Mouse (Mus musculus): ENCODE measurements around the gene Bnip3. TPM values are rescaled to one million over a fixed set of nuclear protein-coding genes. Genes with fewer than 3 reads are reported as not detected.

The Bnip3 gene
- polyA plus RNA-seq, 1 experiment from 2014 or later, result 111 TPM

GRCm38 (mm10) chr7:138898122-138898521 lies 11.2 kb downstream of the Bnip3 start:
- DNase-seq (ENCODE audit: extremely low spot score, low spot score), result no peak
- no peak overlapping the region for H3K4me3 ChIP-seq
- WGBS, result 82% methylated on average over 2 of the region's 2 CpGs
- no peaks in the 10 kb centered on the region for H3K9me3 ChIP-seq
- H3K27me3 ChIP-seq (ENCODE audit: poor library complexity, severe bottlenecking), result no peaks in the 10 kb centered on the region
- peaks cover 77% of the 10 kb centered on the region for H3K36me3 ChIP-seq (replicated peaks)
- H3K27ac ChIP-seq, result no peak overlapping the region
- no peaks in the 10 kb centered on the region for H3K4me1 ChIP-seq

GRCm38 (mm10) chr7:138885365-138886289 lies 23.7 kb downstream of the Bnip3 start:
- no peaks in the 10 kb centered on the region for H3K4me1 ChIP-seq
- peaks cover 70% of the 10 kb centered on the region for H3K36me3 ChIP-seq (replicated peaks)
- DNase-seq (ENCODE audit: extremely low spot score, low spot score), result no peak
- H3K27ac ChIP-seq, result no peak overlapping the region
- WGBS, result 93% methylated on average over 13 of the region's 13 CpGs
- no peak overlapping the region for H3K4me3 ChIP-seq
- H3K9me3 ChIP-seq, result no peaks in the 10 kb centered on the region
- no peaks in the 10 kb centered on the region for H3K27me3 ChIP-seq (ENCODE audit: poor library complexity, severe bottlenecking)

GRCm38 (mm10) chr7:138883724-138884123 lies 25.6 kb downstream of the Bnip3 start:
- Histone ChIP-seq H3K27me3 (ENCODE audit: poor library complexity, severe bottlenecking) (no peaks in the 10 kb centered on the region), H3K36me3 (replicated peaks) (peaks cover 87% of the 10 kb centered on the region), H3K4me3 (no peak overlapping the region), H3K27ac (no peak overlapping the region), H3K4me1 (no peaks in the 10 kb centered on the region), H3K9me3 (no peaks in the 10 kb centered on the region)
- WGBS, result 93% methylated on average over 3 of the region's 3 CpGs
- no peak for DNase-seq (ENCODE audit: extremely low spot score, low spot score)

GRCm38 (mm10) chr7:138875031-138875430 lies 34.3 kb downstream of the Bnip3 start:
- H3K27me3 ChIP-seq (ENCODE audit: poor library complexity, severe bottlenecking), result no peaks in the 10 kb centered on the region
- no peak overlapping the region for H3K4me3 ChIP-seq
- H3K36me3 ChIP-seq (replicated peaks), result peaks cover 100% of the 10 kb centered on the region
- DNase-seq (ENCODE audit: extremely low spot score, low spot score), result no peak
- no peaks in the 10 kb centered on the region for H3K4me1 ChIP-seq
- no peak overlapping the region for H3K27ac ChIP-seq
- WGBS, result 94% methylated on average over 3 of the region's 3 CpGs
- no peaks in the 10 kb centered on the region for H3K9me3 ChIP-seq

- 90% methylated on average over 3 of the region's 3 CpGs for WGBS
- Histone ChIP-seq H3K27me3 (ENCODE audit: poor library complexity, severe bottlenecking) (no peaks in the 10 kb centered on the region), H3K36me3 (replicated peaks) (peaks cover 99% of the 10 kb centered on the region)
Observed at GRCm38 (mm10) chr7:138872956-138873355, 36.4 kb downstream of the Bnip3 start.

GRCm38 (mm10) chr7:138868316-138868715 lies 41.0 kb downstream of the Bnip3 start:
- Histone ChIP-seq H3K4me3 (no peak overlapping the region), H3K27ac (no peak overlapping the region), H3K36me3 (replicated peaks) (peaks cover 69% of the 10 kb centered on the region), H3K9me3 (no peaks in the 10 kb centered on the region), H3K4me1 (0 out of 2 replicates have a peak, but pooled peaks cover 5% of the 10 kb centered on the region), H3K27me3 (ENCODE audit: poor library complexity, severe bottlenecking) (no peaks in the 10 kb centered on the region)
- 90% methylated on average over 4 of the region's 4 CpGs for WGBS
- DNase-seq (ENCODE audit: extremely low spot score, low spot score), result no peak

More at GRCm38 (mm10) chr7:138872956-138873355, 36.4 kb downstream of the Bnip3 start:
- no peak overlapping the region for H3K27ac ChIP-seq
- no peak for DNase-seq (ENCODE audit: extremely low spot score, low spot score)
- H3K4me1 ChIP-seq, result no peaks in the 10 kb centered on the region
- H3K4me3 ChIP-seq, result no peak overlapping the region
- H3K9me3 ChIP-seq, result no peaks in the 10 kb centered on the region

GRCm38 (mm10) chr7:138867286-138867685 lies 42.0 kb downstream of the Bnip3 start:
- Histone ChIP-seq H3K4me1 (0 out of 2 replicates have a peak, but pooled peaks cover 6% of the 10 kb centered on the region), H3K36me3 (replicated peaks) (peaks cover 62% of the 10 kb centered on the region), H3K4me3 (no peak overlapping the region), H3K27ac (no peak overlapping the region), H3K27me3 (ENCODE audit: poor library complexity, severe bottlenecking) (no peaks in the 10 kb centered on the region), H3K9me3 (no peaks in the 10 kb centered on the region)
- 77% methylated on average over 6 of the region's 6 CpGs for WGBS
- DNase-seq (ENCODE audit: extremely low spot score, low spot score), result no peak

- H3K4me3 ChIP-seq, result no peak overlapping the region
- 93% methylated on average over 1 of the region's 1 CpGs for WGBS
- no peaks in the 10 kb centered on the region for H3K27me3 ChIP-seq (ENCODE audit: poor library complexity, severe bottlenecking)
- DNase-seq (ENCODE audit: extremely low spot score, low spot score), result no peak
- H3K9me3 ChIP-seq, result no peaks in the 10 kb centered on the region
- 0 out of 2 replicates have a peak, but pooled peaks cover 6% of the 10 kb centered on the region for H3K4me1 ChIP-seq
- H3K27ac ChIP-seq, result no peak overlapping the region
- peaks cover 57% of the 10 kb centered on the region for H3K36me3 ChIP-seq (replicated peaks)
Observed at GRCm38 (mm10) chr7:138864776-138865175, 44.5 kb downstream of the Bnip3 start.

- H3K4me1 ChIP-seq, result 0 out of 2 replicates have a peak, but pooled peaks cover 6% of the 10 kb centered on the region
- H3K27me3 ChIP-seq (ENCODE audit: poor library complexity, severe bottlenecking), result no peaks in the 10 kb centered on the region
- 74% methylated on average over 3 of the region's 3 CpGs for WGBS
- H3K36me3 ChIP-seq (replicated peaks), result peaks cover 54% of the 10 kb centered on the region
- no peak overlapping the region for H3K4me3 ChIP-seq
- no peak for DNase-seq (ENCODE audit: extremely low spot score, low spot score)
- no peaks in the 10 kb centered on the region for H3K9me3 ChIP-seq
- H3K27ac ChIP-seq, result no peak overlapping the region
Observed at GRCm38 (mm10) chr7:138863950-138864572, 45.3 kb downstream of the Bnip3 start.

GRCm38 (mm10) chr7:138856670-138857069 lies 52.6 kb downstream of the Bnip3 start:
- H3K36me3 ChIP-seq (replicated peaks), result peaks cover 82% of the 10 kb centered on the region
- H3K9me3 ChIP-seq, result no peaks in the 10 kb centered on the region
- no peak overlapping the region for H3K27ac ChIP-seq
- DNase-seq (ENCODE audit: extremely low spot score, low spot score), result no peak
- no peaks in the 10 kb centered on the region for H3K4me1 ChIP-seq
- no peak overlapping the region for H3K4me3 ChIP-seq
- 82% methylated on average over 2 of the region's 2 CpGs for WGBS
- no peaks in the 10 kb centered on the region for H3K27me3 ChIP-seq (ENCODE audit: poor library complexity, severe bottlenecking)

- peaks cover 87% of the 10 kb centered on the region for H3K36me3 ChIP-seq (replicated peaks)
- WGBS, result 96% methylated on average over 2 of the region's 2 CpGs
- no peak overlapping the region for H3K4me3 ChIP-seq
- no peaks in the 10 kb centered on the region for H3K27me3 ChIP-seq (ENCODE audit: poor library complexity, severe bottlenecking)
- DNase-seq (ENCODE audit: extremely low spot score, low spot score), result no peak
- H3K9me3 ChIP-seq, result no peaks in the 10 kb centered on the region
- no peak overlapping the region for H3K27ac ChIP-seq
- peaks cover 5% of the 10 kb centered on the region for H3K4me1 ChIP-seq
Observed at GRCm38 (mm10) chr7:138854201-138854600, 55.1 kb downstream of the Bnip3 start.

- H3K27me3 ChIP-seq (ENCODE audit: poor library complexity, severe bottlenecking), result no peaks in the 10 kb centered on the region
- H3K36me3 ChIP-seq (replicated peaks), result peaks cover 87% of the 10 kb centered on the region
- peaks cover 12% of the 10 kb centered on the region for H3K4me1 ChIP-seq
- WGBS, result 97% methylated on average over 4 of the region's 4 CpGs
- H3K9me3 ChIP-seq, result no peaks in the 10 kb centered on the region
- H3K27ac ChIP-seq, result no peak overlapping the region
- H3K4me3 ChIP-seq, result no peak overlapping the region
- no peak for DNase-seq (ENCODE audit: extremely low spot score, low spot score)
Observed at GRCm38 (mm10) chr7:138853417-138854031, 55.8 kb downstream of the Bnip3 start.

GRCm38 (mm10) chr7:138850083-138850482 lies 59.2 kb downstream of the Bnip3 start:
- Histone ChIP-seq H3K27me3 (ENCODE audit: poor library complexity, severe bottlenecking) (no peaks in the 10 kb centered on the region), H3K36me3 (replicated peaks) (peaks cover 68% of the 10 kb centered on the region), H3K4me3 (no peak overlapping the region), H3K27ac (no peak overlapping the region), H3K9me3 (no peaks in the 10 kb centered on the region), H3K4me1 (peaks cover 32% of the 10 kb centered on the region)
- DNase-seq (ENCODE audit: extremely low spot score, low spot score), result no peak

All from forebrain, embryonic 10.5 days (tissue).